Mouse (Mus musculus) liver, adult 2 months (tissue): ENCODE measurements around the gene Spata17.

ENCODE experiments used
- CTCF ChIP-seq: fragments of 200-500 bp; IDR thresholded peaks from 2 replicates; pipeline ENCODE4 v1.5.1; 2011; ENCODE audit warnings: low read depth, low read length, control low read depth
- POLR2A ChIP-seq: fragments of 200-500 bp; IDR thresholded peaks from 2 replicates; pipeline ENCODE4 v1.6.1; 2011; ENCODE audit warnings: low read length, control low read depth; ENCODE audit not compliant: insufficient read depth; ENCODE audit errors: extremely low read depth

- no peak for TF ChIP-seq CTCF
- no peak for TF ChIP-seq POLR2A
Observed at GRCm38 (mm10) chr1:187003441-187003861, 211.8 kb downstream of the Spata17 start.
